Mouse (Mus musculus): ENCODE results near the gene Phf5a. TPM values are rescaled to one million over a fixed set of nuclear protein-coding genes. Genes with fewer than 3 reads are reported as not detected.

Phf5a gene
- total and polyA plus RNA-seq, 2 experiments from 2014 or later: 41.5 to 107 TPM

DNA sequence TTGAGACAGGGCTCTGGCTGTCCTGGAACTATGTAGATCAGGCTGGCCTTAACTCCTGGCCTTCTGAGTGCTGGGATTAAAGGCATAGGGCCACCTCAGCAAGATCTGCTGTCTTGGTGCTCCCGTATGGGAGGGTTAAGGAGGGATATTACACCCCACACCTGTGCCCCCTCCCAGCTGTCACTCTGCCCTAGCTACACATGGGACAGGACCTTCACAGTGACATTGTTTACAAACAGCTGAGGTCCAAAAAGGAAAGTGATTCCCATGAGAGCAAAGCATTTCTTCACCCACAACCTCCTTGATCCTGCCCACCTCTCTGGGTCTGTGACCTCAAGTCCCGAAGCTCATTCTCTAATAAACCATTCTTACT, 42.5 kb downstream of the Phf5a start:
- Histone ChIP-seq H3K9me3 (ENCODE audit: low read length) (no peaks in the 10 kb centered on the region), H3K27ac (ENCODE audit: low read depth, low read length) (no peak overlapping the region), H3K9ac (no peak overlapping the region), H3K4me3 (ENCODE audit: low read depth, low read length) (no peak overlapping the region), H3K4me2 (ENCODE audit: low read depth) (no peak overlapping the region), H3K4me1 (ENCODE audit: insufficient read depth) (no peaks in the 10 kb centered on the region), H3K36me3 (ENCODE audit: insufficient read depth) (peaks cover 45% of the 10 kb centered on the region), H3K27me3 (ENCODE audit: insufficient read depth, low read length) (no peaks in the 10 kb centered on the region)
- 62% methylated on average over 2 of the region's 2 CpGs for WGBS
- DNase-seq (no peak), ATAC-seq (no peak)
- TF ChIP-seq CTCF (IDR thresholded peaks at IDR 0.05; ENCODE audit: low read depth): no peak

GRCm38 (mm10) chr15:81828426-81829207, 43.1 kb downstream of the Phf5a start:
- no peaks in the 10 kb centered on the region for H3K27me3 ChIP-seq (ENCODE audit: insufficient read depth, low read length)
- TF ChIP-seq CTCF (IDR thresholded peaks at IDR 0.05; ENCODE audit: low read depth): no peak
- WGBS: 88% methylated on average over 7 of the region's 7 CpGs
- DNase-seq (no peak), ATAC-seq (no peak)
- no peaks in the 10 kb centered on the region for H3K4me1 ChIP-seq (ENCODE audit: insufficient read depth)
- H3K4me2 ChIP-seq (ENCODE audit: low read depth): no peak overlapping the region
- H3K9ac ChIP-seq: no peak overlapping the region
- H3K27ac ChIP-seq (ENCODE audit: low read depth, low read length): no peak overlapping the region
- H3K36me3 ChIP-seq (ENCODE audit: insufficient read depth): peaks cover 51% of the 10 kb centered on the region
- no peaks in the 10 kb centered on the region for H3K9me3 ChIP-seq (ENCODE audit: low read length)
- no peak overlapping the region for H3K4me3 ChIP-seq (ENCODE audit: low read depth, low read length)

- ATAC-seq: no peak
- H3K36me3 ChIP-seq (ENCODE audit: insufficient read depth): peaks cover 84% of the 10 kb centered on the region
Observed at GRCm38 (mm10) chr15:81824832-81825231, 46.9 kb downstream of the Phf5a start.

DNA sequence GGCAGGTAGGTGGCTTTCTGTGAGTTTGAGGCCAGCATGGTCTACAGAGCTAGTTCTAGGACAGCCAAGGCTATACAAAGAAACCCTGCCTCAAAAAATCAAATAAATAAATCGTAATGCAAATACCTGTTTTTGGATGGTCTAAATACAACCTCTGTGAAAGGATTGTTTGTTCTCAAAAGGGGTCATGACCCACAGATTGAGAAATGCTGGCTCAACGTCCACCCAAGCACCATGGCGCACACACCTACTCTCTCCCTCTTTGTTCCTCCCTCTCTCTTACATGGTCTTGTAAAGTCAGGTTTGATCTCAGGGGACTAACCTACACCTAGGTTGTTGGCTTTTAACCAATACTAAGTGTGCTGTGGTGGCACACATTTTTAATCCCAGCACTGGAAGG, 49.1 kb downstream of the Phf5a start:
- no peaks in the 10 kb centered on the region for H3K27me3 ChIP-seq (ENCODE audit: insufficient read depth, low read length)
- H3K36me3 ChIP-seq (ENCODE audit: insufficient read depth): peaks cover 89% of the 10 kb centered on the region
- H3K27ac ChIP-seq (ENCODE audit: low read depth, low read length): no peak overlapping the region
- no peak overlapping the region for H3K9ac ChIP-seq
- no peak for TF ChIP-seq CTCF (IDR thresholded peaks at IDR 0.05; ENCODE audit: low read depth)
- H3K4me1 ChIP-seq (ENCODE audit: insufficient read depth): no peaks in the 10 kb centered on the region
- WGBS: 91% methylated on average over 3 of the region's 3 CpGs
- DNase-seq (no peak), ATAC-seq (no peak)
- no peak overlapping the region for H3K4me2 ChIP-seq (ENCODE audit: low read depth)
- H3K9me3 ChIP-seq (ENCODE audit: low read length): no peaks in the 10 kb centered on the region
- no peak overlapping the region for H3K4me3 ChIP-seq (ENCODE audit: low read depth, low read length)

More at GRCm38 (mm10) chr15:81824832-81825231, 46.9 kb downstream of the Phf5a start:
- H3K4me2 ChIP-seq (ENCODE audit: low read depth): no peak overlapping the region
- H3K4me3 ChIP-seq (ENCODE audit: low read depth, low read length): no peak overlapping the region
- H3K9ac ChIP-seq: no peak overlapping the region
- WGBS: 79% methylated on average over 3 of the region's 3 CpGs
- H3K9me3 ChIP-seq (ENCODE audit: low read length): no peaks in the 10 kb centered on the region
- H3K27me3 ChIP-seq (ENCODE audit: insufficient read depth, low read length): no peaks in the 10 kb centered on the region
- no peaks in the 10 kb centered on the region for H3K4me1 ChIP-seq (ENCODE audit: insufficient read depth)
- TF ChIP-seq CTCF (IDR thresholded peaks at IDR 0.05; ENCODE audit: low read depth): no peak
- DNase-seq: no peak
- no peak overlapping the region for H3K27ac ChIP-seq (ENCODE audit: low read depth, low read length)

- DNase-seq: no peak
- no peak for TF ChIP-seq CTCF (IDR thresholded peaks at IDR 0.05; ENCODE audit: low read depth)
- H3K4me1 ChIP-seq (ENCODE audit: insufficient read depth): no peaks in the 10 kb centered on the region
- H3K36me3 ChIP-seq (ENCODE audit: insufficient read depth): peaks cover 77% of the 10 kb centered on the region
- H3K4me3 ChIP-seq (ENCODE audit: low read depth, low read length): no peak overlapping the region
- 87% methylated on average over 3 of the region's 3 CpGs for WGBS
- no peak overlapping the region for H3K9ac ChIP-seq
- no peaks in the 10 kb centered on the region for H3K27me3 ChIP-seq (ENCODE audit: insufficient read depth, low read length)
- no peak overlapping the region for H3K27ac ChIP-seq (ENCODE audit: low read depth, low read length)
- ATAC-seq: no peak
- no peaks in the 10 kb centered on the region for H3K9me3 ChIP-seq (ENCODE audit: low read length)
- no peak overlapping the region for H3K4me2 ChIP-seq (ENCODE audit: low read depth)
Observed at GRCm38 (mm10) chr15:81818404-81818803, 53.3 kb downstream of the Phf5a start.

DNA sequence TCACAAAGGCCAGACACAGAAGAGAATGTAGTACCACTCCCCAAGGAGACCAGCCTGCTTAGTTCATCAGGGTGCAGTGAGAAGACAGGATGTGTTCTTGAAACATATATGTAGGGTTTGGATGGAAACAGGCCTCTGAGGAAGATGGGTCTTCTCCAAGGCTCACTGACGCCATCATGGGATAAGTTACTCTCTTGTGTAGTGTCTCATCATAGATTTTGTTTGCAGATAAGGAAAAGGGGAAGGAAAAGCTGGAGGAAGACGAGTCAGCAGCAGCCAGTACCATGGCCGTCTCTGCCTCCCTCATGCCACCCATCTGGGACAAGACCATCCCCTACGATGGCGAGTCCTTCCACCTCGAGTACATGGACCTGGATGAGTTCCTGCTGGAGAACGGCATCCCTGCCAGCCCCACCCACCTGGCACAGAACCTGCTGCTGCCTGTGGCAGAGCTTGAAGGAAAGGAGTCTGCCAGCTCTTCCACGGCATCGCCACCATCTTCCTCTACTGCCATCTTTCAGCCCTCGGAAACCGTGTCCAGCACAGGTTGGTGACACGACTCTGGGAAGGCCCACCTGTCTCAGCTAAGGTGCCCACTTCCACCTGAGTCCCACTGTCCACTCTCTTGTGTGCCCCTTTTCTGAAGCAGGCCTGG, 56.9 kb downstream of the Phf5a start:
- Histone ChIP-seq H3K9ac (no peak overlapping the region), H3K4me2 (ENCODE audit: low read depth) (no peak overlapping the region), H3K9me3 (ENCODE audit: low read length) (no peaks in the 10 kb centered on the region), H3K4me3 (ENCODE audit: low read depth, low read length) (no peak overlapping the region), H3K27me3 (ENCODE audit: insufficient read depth, low read length) (no peaks in the 10 kb centered on the region), H3K27ac (ENCODE audit: low read depth, low read length) (no peak overlapping the region), H3K36me3 (ENCODE audit: insufficient read depth) (peaks cover 46% of the 10 kb centered on the region), H3K4me1 (ENCODE audit: insufficient read depth) (peaks cover 18% of the 10 kb centered on the region)
- ATAC-seq: no peak
- WGBS: 75% methylated on average over 12 of the region's 12 CpGs
- TF ChIP-seq CTCF (IDR thresholded peaks at IDR 0.05; ENCODE audit: low read depth): no peak
- DNase-seq: no peak

Other genes starting within 250 kb of the Phf5a start
- gene L3mbtl2, start 208.0 kb downstream of the Phf5a start, total RNA-seq (2014; rRNA removed): 28.5 and 30.9 TPM in 2 replicates
- 24.3 and 28.5 TPM in 2 replicates for gene L3mbtl2, start 208.0 kb downstream of the Phf5a start, polyA plus RNA-seq (2015; fragmentation: Nextera tagmentation; extraction: Ambion mirVana)
- 31.9 and 35.3 TPM in 2 replicates for gene Chadl, start 174.6 kb downstream of the Phf5a start, total RNA-seq (2014; rRNA removed)
- gene Chadl, start 174.6 kb downstream of the Phf5a start, polyA plus RNA-seq (2015; fragmentation: Nextera tagmentation; extraction: Ambion mirVana): 49.2 and 52.8 TPM in 2 replicates
- gene Zc3h7b, start 126.9 kb downstream of the Phf5a start, total RNA-seq (2014; rRNA removed): 121 and 131 TPM in 2 replicates
- gene Zc3h7b, start 126.9 kb downstream of the Phf5a start, polyA plus RNA-seq (2015; fragmentation: Nextera tagmentation; extraction: Ambion mirVana): 38.6 and 41.3 TPM in 2 replicates
- 146 and 163 TPM in 2 replicates for gene Rangap1, start 126.4 kb downstream of the Phf5a start, total RNA-seq (2014; rRNA removed)
- gene Rangap1, start 126.4 kb downstream of the Phf5a start, polyA plus RNA-seq (2015; fragmentation: Nextera tagmentation; extraction: Ambion mirVana): 107 and 133 TPM in 2 replicates
- gene Tef, start 69.5 kb downstream of the Phf5a start, total RNA-seq (2014; rRNA removed): 60.2 and 71.8 TPM in 2 replicates
- gene Tef, start 69.5 kb downstream of the Phf5a start, polyA plus RNA-seq (2015; fragmentation: Nextera tagmentation; extraction: Ambion mirVana): 21.9 and 27.8 TPM in 2 replicates
- 9.2 and 13.0 TPM in 2 replicates for gene Tob2, start 13.1 kb downstream of the Phf5a start, total RNA-seq (2014; rRNA removed)
- 11.4 TPM in 2 replicates for gene Tob2, start 13.1 kb downstream of the Phf5a start, polyA plus RNA-seq (2015; fragmentation: Nextera tagmentation; extraction: Ambion mirVana)
- gene Aco2, start 398 bp upstream of the Phf5a start, total RNA-seq (2014; rRNA removed): 354 and 357 TPM in 2 replicates
- gene Aco2, start 398 bp upstream of the Phf5a start, polyA plus RNA-seq (2015; fragmentation: Nextera tagmentation; extraction: Ambion mirVana): 234 and 251 TPM in 2 replicates
- gene Polr3h, start 54.3 kb upstream of the Phf5a start, total RNA-seq (2014; rRNA removed): 52.8 and 62.5 TPM in 2 replicates
- gene Polr3h, start 54.3 kb upstream of the Phf5a start, polyA plus RNA-seq (2015; fragmentation: Nextera tagmentation; extraction: Ambion mirVana): 105 and 113 TPM in 2 replicates
- gene Csdc2, start 64.8 kb upstream of the Phf5a start, total RNA-seq (2014; rRNA removed): 88.9 and 118 TPM in 2 replicates
- 178 and 273 TPM in 2 replicates for gene Csdc2, start 64.8 kb upstream of the Phf5a start, polyA plus RNA-seq (2015; fragmentation: Nextera tagmentation; extraction: Ambion mirVana)
- gene Pmm1, start 89.0 kb upstream of the Phf5a start, total RNA-seq (2014; rRNA removed): 162 and 181 TPM in 2 replicates
- gene Pmm1, start 89.0 kb upstream of the Phf5a start, polyA plus RNA-seq (2015; fragmentation: Nextera tagmentation; extraction: Ambion mirVana): 132 and 140 TPM in 2 replicates
- not detected in 2 replicates for gene 1700029P11Rik, start 108.6 kb upstream of the Phf5a start, total RNA-seq (2014; rRNA removed)
- gene 1700029P11Rik, start 108.6 kb upstream of the Phf5a start, polyA plus RNA-seq (2015; fragmentation: Nextera tagmentation; extraction: Ambion mirVana): not detected in 2 replicates
- 28.4 and 34.8 TPM in 2 replicates for gene Xrcc6, start 115.9 kb upstream of the Phf5a start, total RNA-seq (2014; rRNA removed)
- 25.6 and 29.5 TPM in 2 replicates for gene Xrcc6, start 115.9 kb upstream of the Phf5a start, polyA plus RNA-seq (2015; fragmentation: Nextera tagmentation; extraction: Ambion mirVana)
- gene Desi1, start 162.0 kb upstream of the Phf5a start, total RNA-seq (2014; rRNA removed): 17.5 and 21.2 TPM in 2 replicates
- 31.8 and 40.1 TPM in 2 replicates for gene Desi1, start 162.0 kb upstream of the Phf5a start, polyA plus RNA-seq (2015; fragmentation: Nextera tagmentation; extraction: Ambion mirVana)
- 155 and 174 TPM in 2 replicates for gene Snu13, start 175.7 kb upstream of the Phf5a start, total RNA-seq (2014; rRNA removed)
- gene Snu13, start 175.7 kb upstream of the Phf5a start, polyA plus RNA-seq (2015; fragmentation: Nextera tagmentation; extraction: Ambion mirVana): 283 and 337 TPM in 2 replicates
- not detected in 2 replicates for gene 4930407I10Rik, start 187.2 kb upstream of the Phf5a start, total RNA-seq (2014; rRNA removed)
- not detected in 2 replicates for gene 4930407I10Rik, start 187.2 kb upstream of the Phf5a start, polyA plus RNA-seq (2015; fragmentation: Nextera tagmentation; extraction: Ambion mirVana)
- 0.10 TPM in 1 of 2 replicates, not detected in the other for gene Mei1, start 198.1 kb upstream of the Phf5a start, total RNA-seq (2014; rRNA removed)
- 0.10 and 0.11 TPM in 2 replicates for gene Mei1, start 198.1 kb upstream of the Phf5a start, polyA plus RNA-seq (2015; fragmentation: Nextera tagmentation; extraction: Ambion mirVana)